Mouse (Mus musculus): ENCODE results near the gene Aip.
"Not testable (repeated sequence)": the region's sequence is repeated elsewhere in the genome, so short reads cannot be mapped to it uniquely, and the experiment has no call there.

Gene Aip

DNA sequence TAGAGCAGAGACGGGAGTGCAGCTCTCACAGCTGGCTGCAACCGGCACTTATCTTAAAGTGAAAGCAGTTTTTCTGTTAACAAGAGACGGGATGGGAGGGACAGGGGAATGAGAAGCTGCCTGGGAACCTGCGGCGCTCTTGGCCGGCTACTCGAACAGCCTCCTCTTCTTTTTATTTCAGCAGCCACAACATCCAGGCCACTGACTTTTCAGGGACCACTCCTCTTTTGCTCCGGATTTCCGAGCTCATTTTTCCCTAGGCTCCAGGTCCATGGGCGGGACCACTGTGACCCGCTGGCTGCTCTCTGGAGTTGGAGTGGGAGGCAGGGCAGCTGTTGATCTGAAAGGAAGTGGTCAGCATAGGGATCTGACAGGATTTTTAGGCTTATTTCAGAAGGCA lies 61.2 kb downstream of the Aip start:
- DNase-seq (ENCODE audit: low spot score in 2 of 2): not testable (repeated sequence)
